Comparison of ENCODE assay signal across 8 mouse cellular contexts in the genomic region with DNA sequence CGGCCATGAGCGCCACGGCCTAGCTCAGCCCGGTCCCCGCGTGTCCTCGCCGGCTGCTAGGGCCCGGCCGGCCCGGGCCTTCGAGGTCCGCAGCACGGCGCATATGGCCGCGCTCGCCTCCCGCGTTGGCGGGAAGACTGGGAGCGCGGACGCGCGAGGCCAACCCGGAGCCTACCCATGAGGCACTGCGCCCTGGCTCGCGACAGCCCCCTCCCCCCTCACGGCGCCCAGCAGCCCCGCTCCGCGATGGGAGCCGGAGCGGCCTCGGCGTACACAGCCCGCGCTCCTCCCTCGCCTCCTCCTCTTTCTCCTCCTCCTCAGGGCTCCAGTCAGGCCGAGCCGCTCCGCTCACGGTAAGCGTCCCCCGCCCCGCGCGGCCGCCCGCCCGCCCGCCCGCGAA. TPM values are rescaled to one million over a fixed set of nuclear protein-coding genes. Genes with fewer than 3 reads are reported as not detected.
DNase-seq lines count a peak whose midpoint lies in the region; ATAC-seq and TF ChIP-seq lines count a peak whose summit lies in the region.

A gene (plus strand): TSS at position 184 of the 400 bp plus-strand sequence.

- peak; percentile 80 for TF ChIP-seq POLR2A in brain, embryonic 14.5 days (IDR thresholded peaks at IDR 0.05; ENCODE audit: borderline replicate concordance, extremely low read depth, insufficient read depth, insufficient read length, poor library complexity, severe bottlenecking)

- H3K79me3 ChIP-seq in C2C12 (ENCODE audit: low read depth) = peaks cover 44% of the 10 kb centered on the region

- H3K27ac ChIP-seq in heart, embryonic 12.5 days (ENCODE audit: poor library complexity, severe bottlenecking) = peak within 1 kb of the TSS; percentile 99
- H3K27ac ChIP-seq in kidney, postnatal 0 days = peak within 1 kb of the TSS; percentile 100
- peak within 1 kb of the TSS; percentile 98 for H3K27ac ChIP-seq in liver, embryonic 11.5 days (ENCODE audit: low read depth, low read length)
- H3K27ac ChIP-seq in stomach, embryonic 14.5 days (ENCODE audit: low read length) = peak within 1 kb of the TSS; percentile 97

- H3K9me3 ChIP-seq in erythroblast, embryonic 14.5 days (ENCODE audit: control insufficient read depth, low read length) = peaks cover 18% of the 10 kb centered on the region
- peaks cover 7% of the 10 kb centered on the region; the same call in 1 of the 2 replicates for H3K9me3 ChIP-seq in heart, embryonic 12.5 days (replicated peaks)
- no peaks in the 10 kb centered on the region for H3K9me3 ChIP-seq in kidney, postnatal 0 days (replicated peaks; ENCODE audit: low read length)
- peaks cover 4% of the 10 kb centered on the region; the same call in 1 of the 2 replicates for H3K9me3 ChIP-seq in liver, embryonic 11.5 days (ENCODE audit: control insufficient read depth, low read length)
- H3K9me3 ChIP-seq in stomach, embryonic 14.5 days (ENCODE audit: control insufficient read depth, low read depth, low read length) = no peaks in the 10 kb centered on the region

- H3K9ac ChIP-seq in heart, embryonic 12.5 days = peak within 1 kb of the TSS; percentile 94
- H3K9ac ChIP-seq in kidney, postnatal 0 days (ENCODE audit: low read depth, low read length) = peak within 1 kb of the TSS; percentile 97
- peak within 1 kb of the TSS; percentile 97 for H3K9ac ChIP-seq in liver, embryonic 11.5 days (ENCODE audit: low read depth, low read length)
- H3K9ac ChIP-seq in stomach, embryonic 14.5 days (replicated peaks; ENCODE audit: low read depth, low read length) = peak within 1 kb of the TSS; percentile 90

- H3ac ChIP-seq in C2C12 (ENCODE audit: control insufficient read depth, insufficient read length, low read depth) = peak within 1 kb of the TSS; percentile 88

- peak within 1 kb of the TSS; percentile 43 for H3K4me3 ChIP-seq in C2C12 (ENCODE audit: insufficient read depth, poor library complexity, severe bottlenecking)
- H3K4me3 ChIP-seq in erythroblast, embryonic 14.5 days (replicated peaks) = peak within 1 kb of the TSS; percentile 87
- H3K4me3 ChIP-seq in heart, embryonic 12.5 days = peak within 1 kb of the TSS; percentile 80
- peak within 1 kb of the TSS; percentile 60 for H3K4me3 ChIP-seq in kidney, postnatal 0 days (replicated peaks; ENCODE audit: low read depth, low read length)
- peak within 1 kb of the TSS; percentile 83 for H3K4me3 ChIP-seq in liver, embryonic 11.5 days (ENCODE audit: low read depth, low read length)
- H3K4me3 ChIP-seq in stomach, embryonic 14.5 days (ENCODE audit: low read depth, low read length) = peak within 1 kb of the TSS; percentile 69

- peak; percentile 99 for ATAC-seq in heart, embryonic 12.5 days (ENCODE audit: insufficient number of reproducible peaks, low FRiP score)
- peak; percentile 99 for ATAC-seq in kidney, postnatal 0 days (replicated peaks; ENCODE audit: low FRiP score, low read depth)
- peak; percentile 98 for ATAC-seq in liver, embryonic 11.5 days (replicated peaks; ENCODE audit: low FRiP score)
- peak; percentile 99 for ATAC-seq in stomach, embryonic 14.5 days (ENCODE audit: insufficient number of reproducible peaks, insufficient read depth, low FRiP score, low read depth)

- TF ChIP-seq CTCF in C2C12 (IDR thresholded peaks at IDR 0.05; ENCODE audit: control insufficient read depth, insufficient read depth, insufficient read length) = no peak
- no peak for TF ChIP-seq CTCF in brain, embryonic 14.5 days (IDR thresholded peaks at IDR 0.05; ENCODE audit: borderline replicate concordance, extremely low read depth, insufficient read depth, insufficient read length)
- no peak for TF ChIP-seq CTCF in kidney, postnatal 0 days (IDR thresholded peaks at IDR 0.05; ENCODE audit: low read depth)

- H3K36me3 ChIP-seq in C2C12 (ENCODE audit: control insufficient read depth, insufficient read depth) = no peaks in the 10 kb centered on the region
- peaks cover 3% of the 10 kb centered on the region for H3K36me3 ChIP-seq in erythroblast, embryonic 14.5 days (ENCODE audit: control insufficient read depth)
- peaks cover 2% of the 10 kb centered on the region; the same call in 1 of the 2 replicates for H3K36me3 ChIP-seq in heart, embryonic 12.5 days
- no peaks in the 10 kb centered on the region for H3K36me3 ChIP-seq in kidney, postnatal 0 days (ENCODE audit: insufficient read depth, low read length)
- no peaks in the 10 kb centered on the region for H3K36me3 ChIP-seq in liver, embryonic 11.5 days (ENCODE audit: control insufficient read depth, insufficient read depth, low read length)
- no peaks in the 10 kb centered on the region for H3K36me3 ChIP-seq in stomach, embryonic 14.5 days (ENCODE audit: control insufficient read depth, insufficient read depth, low read length)

- DNase-seq in brain, embryonic 14.5 days (ENCODE audit: low read depth) = peak; percentile 98
- DNase-seq in kidney, postnatal 0 days (ENCODE audit: low spot score) = peak; percentile 97
- peak; percentile 87 for DNase-seq in liver, embryonic 11.5 days (ENCODE audit: low spot score)
- DNase-seq in naive thymus-derived CD4-positive, alpha-beta T cell, adult 2 months (ENCODE audit: low read depth) = peak; percentile 93

- whole genome bisulfite sequencing in heart, embryonic 12.5 days = 3% methylated on average over 39 of the region's 57 CpGs
- WGBS in kidney, postnatal 0 days = under 1% methylated on average over 49 of the region's 57 CpGs
- 1% methylated on average over 47 of the region's 57 CpGs for WGBS in liver, embryonic 11.5 days
- WGBS in stomach, embryonic 14.5 days = 3% methylated on average over 41 of the region's 57 CpGs

- peaks cover 29% of the 10 kb centered on the region for H3K4me1 ChIP-seq in erythroblast, embryonic 14.5 days (ENCODE audit: control insufficient read depth)
- H3K4me1 ChIP-seq in heart, embryonic 12.5 days (replicated peaks) = 0 out of 2 replicates have a peak, but pooled peaks cover 10% of the 10 kb centered on the region
- H3K4me1 ChIP-seq in kidney, postnatal 0 days (replicated peaks; ENCODE audit: insufficient read depth, low read length) = 0 out of 2 replicates have a peak, but pooled peaks cover 4% of the 10 kb centered on the region
- H3K4me1 ChIP-seq in liver, embryonic 11.5 days (replicated peaks; ENCODE audit: control insufficient read depth, insufficient read depth, low read length) = peaks cover 7% of the 10 kb centered on the region
- 0 out of 2 replicates have a peak, but pooled peaks cover 7% of the 10 kb centered on the region for H3K4me1 ChIP-seq in stomach, embryonic 14.5 days (ENCODE audit: control insufficient read depth, insufficient read depth, low read length)

- peaks cover 46% of the 10 kb centered on the region for H3K79me2 ChIP-seq in C2C12 (ENCODE audit: control insufficient read depth, insufficient read depth)

- no peaks in the 10 kb centered on the region for H3K27me3 ChIP-seq in C2C12 (ENCODE audit: control insufficient read depth, insufficient read depth, insufficient read length)
- no peaks in the 10 kb centered on the region for H3K27me3 ChIP-seq in erythroblast, embryonic 14.5 days (ENCODE audit: control insufficient read depth)
- no peaks in the 10 kb centered on the region for H3K27me3 ChIP-seq in heart, embryonic 12.5 days (replicated peaks)
- no peaks in the 10 kb centered on the region for H3K27me3 ChIP-seq in kidney, postnatal 0 days (ENCODE audit: insufficient read depth, low read length)
- H3K27me3 ChIP-seq in liver, embryonic 11.5 days (replicated peaks; ENCODE audit: control insufficient read depth, insufficient read depth, low read length) = no peaks in the 10 kb centered on the region
- H3K27me3 ChIP-seq in stomach, embryonic 14.5 days (ENCODE audit: control insufficient read depth, insufficient read depth, low read length) = no peaks in the 10 kb centered on the region

- H3K4me2 ChIP-seq in heart, embryonic 12.5 days = peak within 1 kb of the TSS; percentile 82
- peak within 1 kb of the TSS; percentile 71 for H3K4me2 ChIP-seq in kidney, postnatal 0 days (ENCODE audit: low read length)
- H3K4me2 ChIP-seq in liver, embryonic 11.5 days = peak within 1 kb of the TSS; percentile 72
- peak within 1 kb of the TSS; percentile 83 for H3K4me2 ChIP-seq in stomach, embryonic 14.5 days (replicated peaks; ENCODE audit: low read depth, low read length)

TF ChIP-seq in C2C12, 6 proteins besides CTCF, POLR2A, EP300 and RAD21:
- TF ChIP-seq CEBPB (IDR thresholded peaks at IDR 0.05; ENCODE audit: low read depth) = no peak
- TF ChIP-seq MAX (IDR thresholded peaks at IDR 0.05) = peak; percentile 95

RNA-seq across cellular contexts. Expression of the gene that starts here (rescaled TPM):
- 4.7 TPM for polyA plus RNA-seq in C2C12 (2012; fragmentation: generic; extraction: Trizol)
- 65.7 and 73.7 TPM in 2 replicates for polyA plus RNA-seq in brain, embryonic 14.5 days (2012; rRNA removed)
- polyA plus RNA-seq in erythroblast, embryonic 14.5 days (2012) = 0.28 and 0.72 TPM in 2 replicates
- 30.9 and 36.9 TPM in 2 replicates for polyA plus RNA-seq in heart, embryonic 12.5 days (2016; fragmentation: Nextera tagmentation; extraction: Ambion mirVana)
- polyA plus RNA-seq in kidney, postnatal 0 days (2015; fragmentation: Nextera tagmentation; extraction: Ambion mirVana) = 25.3 TPM in 2 replicates
- 33.5 and 36.0 TPM in 2 replicates for polyA plus RNA-seq in liver, embryonic 11.5 days (2014; fragmentation: Nextera tagmentation; extraction: Ambion mirVana)
- 53.1 and 54.6 TPM in 2 replicates for polyA plus RNA-seq in stomach, embryonic 14.5 days (2014; fragmentation: Nextera tagmentation; extraction: Ambion mirVana)

Comparison
In these comparisons a context has a peak if more than half of its experiments do, and no peak if none do; other contexts are left out.
1. Peak in every context shown above with its lines: DNase-seq, ATAC-seq, H3K4me3 ChIP-seq and H3K27ac ChIP-seq.